Mouse (Mus musculus) embryonic fibroblast, embryonic 13.5 days (primary cell): ENCODE results near the gene Gm17555. TPM values are rescaled to one million over a fixed set of nuclear protein-coding genes. Genes with fewer than 3 reads are reported as not detected.
A peak's percentile ranks its signal among the peaks of the same experiment; 100 is the strongest.
"Not testable (repeated sequence)": the region's sequence is repeated elsewhere in the genome, so short reads cannot be mapped to it uniquely, and the experiment has no call there.

Experiments used
- H3K27ac ChIP-seq: 2 replicates; pipeline ENCODE4 v1.5.1; 2012; ENCODE audit warnings: low read length, control low read depth, inconsistent platforms; ENCODE audit not compliant: insufficient read depth
- H3K4me1 ChIP-seq: 2 replicates; pipeline ENCODE4 v1.6.1; 2011; ENCODE audit warnings: low read length; ENCODE audit not compliant: control insufficient read depth, insufficient read depth
- H3K4me3 ChIP-seq: 2 replicates; pipeline ENCODE4 v1.5.1; 2011; ENCODE audit warnings: mild to moderate bottlenecking, control low read depth, low read length; ENCODE audit not compliant: insufficient read depth
- CTCF ChIP-seq: IDR thresholded peaks from 2 replicates; pipeline ENCODE4 v1.5.1; 2011; ENCODE audit warnings: mild to moderate bottlenecking, control low read depth, low read length, moderate library complexity, borderline replicate concordance; ENCODE audit not compliant: insufficient read depth
- POLR2A ChIP-seq: IDR thresholded peaks from 2 replicates; pipeline ENCODE4 v1.6.1; 2011; ENCODE audit warnings: low read depth, mild to moderate bottlenecking, control low read depth, low read length, moderate library complexity
- polyA plus RNA-seq: library from polyadenylated mRNA; stranded (reverse); fragments of >200 nt; gene quantifications from 2 replicates; pipeline ENCODE4 v1.2.4, GENCODE M21; 2011; ENCODE audit warnings: low read depth; ENCODE audit not compliant: missing spikeins, insufficient read length

The Gm17555 gene
- not detected in 2 replicates for polyA plus RNA-seq

GRCm38 (mm10) chr2:126214800-126215199 is at the start of gene Gm17555:
Gene Gm17555, plus strand, starts transcription at chr2:126215100.
- not testable (repeated sequence) for H3K4me1 ChIP-seq, H3K4me3 ChIP-seq, H3K27ac ChIP-seq

GRCm38 (mm10) chr2:126165277-126166018 is 49.5 kb upstream of the Gm17555 start:
- H3K4me1 ChIP-seq = no peaks in the 10 kb centered on the region
- no peak overlapping the region for H3K27ac ChIP-seq
- no peak overlapping the region for H3K4me3 ChIP-seq
- TF ChIP-seq CTCF = no peak
- TF ChIP-seq POLR2A = no peak

GRCm38 (mm10) chr2:126166335-126166734 is 48.6 kb upstream of the Gm17555 start:
- TF ChIP-seq POLR2A (no peak), CTCF (no peak)
- Histone ChIP-seq H3K27ac (no peak overlapping the region), H3K4me1 (no peaks in the 10 kb centered on the region), H3K4me3 (no peak overlapping the region)

GRCm38 (mm10) chr2:126166848-126167617 is 47.9 kb upstream of the Gm17555 start:
- Histone ChIP-seq H3K4me1 (no peaks in the 10 kb centered on the region), H3K4me3 (no peak overlapping the region), H3K27ac (no peak overlapping the region)
- TF ChIP-seq CTCF = no peak
- no peak for TF ChIP-seq POLR2A

GRCm38 (mm10) chr2:126171427-126171826 is 43.5 kb upstream of the Gm17555 start:
- no peak overlapping the region for H3K27ac ChIP-seq
- H3K4me3 ChIP-seq = no peak overlapping the region
- H3K4me1 ChIP-seq = no peaks in the 10 kb centered on the region
- TF ChIP-seq CTCF = no peak
- TF ChIP-seq POLR2A = no peak

GRCm38 (mm10) chr2:126191306-126191705 is 23.6 kb upstream of the Gm17555 start:
- Histone ChIP-seq H3K27ac (no peak overlapping the region), H3K4me3 (no peak overlapping the region), H3K4me1 (no peaks in the 10 kb centered on the region)
- no peak for TF ChIP-seq CTCF
- TF ChIP-seq POLR2A = no peak

- Histone ChIP-seq H3K27ac (no peak overlapping the region), H3K4me3 (no peak overlapping the region), H3K4me1 (no peaks in the 10 kb centered on the region)
- TF ChIP-seq CTCF (no peak), POLR2A (no peak)
Observed at GRCm38 (mm10) chr2:126192129-126192528, 22.8 kb upstream of the Gm17555 start.

GRCm38 (mm10) chr2:126195631-126196356 is 19.1 kb upstream of the Gm17555 start:
- H3K27ac ChIP-seq = peak overlapping the region; percentile 47
- H3K4me1 ChIP-seq = no peaks in the 10 kb centered on the region
- TF ChIP-seq POLR2A (no peak), CTCF (no peak)
- H3K4me3 ChIP-seq = no peak overlapping the region

- TF ChIP-seq POLR2A (no peak), CTCF (no peak)
- Histone ChIP-seq H3K4me1 (no peaks in the 10 kb centered on the region), H3K4me3 (no peak overlapping the region), H3K27ac (no peak overlapping the region)
Observed at GRCm38 (mm10) chr2:126198971-126199370, 15.9 kb upstream of the Gm17555 start.
